Mouse (Mus musculus): ENCODE results near the gene Wfdc6b. TPM values are rescaled to one million over a fixed set of nuclear protein-coding genes. Genes with fewer than 3 reads are reported as not detected.

Wfdc6b gene
- polyA plus RNA-seq, 1 experiment from 2014 or later: not detected

- Histone ChIP-seq H3K9ac (no peak overlapping the region), H3K36me3 (no peaks in the 10 kb centered on the region), H3K4me3 (replicated peaks) (no peak overlapping the region), H3K4me1 (replicated peaks) (no peaks in the 10 kb centered on the region), H3K27ac (no peak overlapping the region), H3K4me2 (replicated peaks) (no peak overlapping the region), H3K9me3 (no peaks in the 10 kb centered on the region), H3K27me3 (replicated peaks) (no peaks in the 10 kb centered on the region)
- ATAC-seq: no peak
- 72% methylated on average over 5 of the region's 5 CpGs for WGBS
Measured at GRCm38 (mm10) chr2:164619050-164619449, 5.7 kb downstream of the Wfdc6b start.

- H3K4me2 ChIP-seq (replicated peaks): no peak overlapping the region
- no peaks in the 10 kb centered on the region for H3K4me1 ChIP-seq (replicated peaks)
- WGBS: 83% methylated on average over 4 of the region's 4 CpGs
- H3K9ac ChIP-seq: no peak overlapping the region
- no peak overlapping the region for H3K4me3 ChIP-seq (replicated peaks)
- no peak overlapping the region for H3K27ac ChIP-seq
- H3K9me3 ChIP-seq: no peaks in the 10 kb centered on the region
- H3K36me3 ChIP-seq: no peaks in the 10 kb centered on the region
- no peak for ATAC-seq
- H3K27me3 ChIP-seq (replicated peaks): no peaks in the 10 kb centered on the region
Measured at GRCm38 (mm10) chr2:164621775-164622174, 8.5 kb downstream of the Wfdc6b start.

GRCm38 (mm10) chr2:164635266-164635665 is 21.9 kb downstream of the Wfdc6b start:
- Histone ChIP-seq H3K27ac (no peak overlapping the region), H3K9ac (no peak overlapping the region), H3K27me3 (replicated peaks) (no peaks in the 10 kb centered on the region), H3K9me3 (no peaks in the 10 kb centered on the region), H3K4me3 (replicated peaks) (no peak overlapping the region), H3K4me2 (replicated peaks) (no peak overlapping the region), H3K4me1 (replicated peaks) (no peaks in the 10 kb centered on the region), H3K36me3 (no peaks in the 10 kb centered on the region)
- ATAC-seq: no peak
- 77% methylated on average over 9 of the region's 9 CpGs for WGBS

- no peaks in the 10 kb centered on the region for H3K36me3 ChIP-seq
- H3K27ac ChIP-seq: no peak within 1 kb of the TSS
- H3K4me2 ChIP-seq (replicated peaks): no peak within 1 kb of the TSS
- H3K9ac ChIP-seq: no peak within 1 kb of the TSS
- WGBS: 74% methylated on average over 3 of the region's 3 CpGs
- H3K27me3 ChIP-seq (replicated peaks): no peaks in the 10 kb centered on the region
- H3K4me1 ChIP-seq (replicated peaks): no peaks in the 10 kb centered on the region
- no peaks in the 10 kb centered on the region for H3K9me3 ChIP-seq
- ATAC-seq: no peak
- H3K4me3 ChIP-seq (replicated peaks): no peak within 1 kb of the TSS
Measured at GRCm38 (mm10) chr2:164638696-164639095, 25.4 kb downstream of the Wfdc6b start, which contains the start of gene Wfdc16. TSS of gene Wfdc16 (minus strand) at chr2:164638796.

- Histone ChIP-seq H3K9ac (no peak overlapping the region), H3K4me1 (replicated peaks) (no peaks in the 10 kb centered on the region), H3K27ac (no peak overlapping the region), H3K36me3 (no peaks in the 10 kb centered on the region), H3K9me3 (no peaks in the 10 kb centered on the region), H3K4me3 (replicated peaks) (no peak overlapping the region), H3K27me3 (replicated peaks) (no peaks in the 10 kb centered on the region), H3K4me2 (replicated peaks) (no peak overlapping the region)
- 67% methylated on average over 7 of the region's 7 CpGs for WGBS
- no peak for ATAC-seq
Measured at GRCm38 (mm10) chr2:164641129-164641528, 27.8 kb downstream of the Wfdc6b start.

- ATAC-seq: no peak
- Histone ChIP-seq H3K4me3 (replicated peaks) (no peak overlapping the region), H3K27ac (no peak overlapping the region), H3K4me2 (replicated peaks) (no peak overlapping the region), H3K36me3 (no peaks in the 10 kb centered on the region), H3K27me3 (replicated peaks) (no peaks in the 10 kb centered on the region), H3K9ac (no peak overlapping the region), H3K4me1 (replicated peaks) (no peaks in the 10 kb centered on the region), H3K9me3 (no peaks in the 10 kb centered on the region)
- 80% methylated on average over 13 of the region's 13 CpGs for WGBS
Measured at GRCm38 (mm10) chr2:164641881-164642673, 28.8 kb downstream of the Wfdc6b start.

- no peak within 1 kb of the TSS for H3K27ac ChIP-seq
- ATAC-seq: no peak; the same call in 1 of the 2 replicates
- H3K36me3 ChIP-seq: no peaks in the 10 kb centered on the region
- 14% methylated on average over 11 of the region's 11 CpGs for WGBS
- H3K4me2 ChIP-seq (replicated peaks): no peak within 1 kb of the TSS
- H3K9ac ChIP-seq: no peak within 1 kb of the TSS
- no peaks in the 10 kb centered on the region for H3K4me1 ChIP-seq (replicated peaks)
- H3K4me3 ChIP-seq (replicated peaks): no peak within 1 kb of the TSS
- no peaks in the 10 kb centered on the region for H3K27me3 ChIP-seq (replicated peaks)
- no peaks in the 10 kb centered on the region for H3K9me3 ChIP-seq
Measured at GRCm38 (mm10) chr2:164655858-164656257, 42.5 kb downstream of the Wfdc6b start, which contains the start of gene Wfdc10. TSS of gene Wfdc10 (plus strand) at chr2:164656046.

- Histone ChIP-seq H3K27me3 (replicated peaks) (no peaks in the 10 kb centered on the region), H3K27ac (no peak within 1 kb of the TSS), H3K4me2 (replicated peaks) (no peak within 1 kb of the TSS), H3K9me3 (no peaks in the 10 kb centered on the region), H3K4me1 (replicated peaks) (no peaks in the 10 kb centered on the region), H3K4me3 (replicated peaks) (no peak within 1 kb of the TSS), H3K9ac (no peak within 1 kb of the TSS), H3K36me3 (no peaks in the 10 kb centered on the region)
- no peak for ATAC-seq
- WGBS: 81% methylated on average over 9 of the region's 9 CpGs
Measured at GRCm38 (mm10) chr2:164656483-164656882, 43.2 kb downstream of the Wfdc6b start, which contains the start of gene Wfdc9. TSS of gene Wfdc9 (minus strand) at chr2:164656583.

GRCm38 (mm10) chr2:164664851-164665250 is 51.5 kb downstream of the Wfdc6b start:
- Histone ChIP-seq H3K36me3 (no peaks in the 10 kb centered on the region), H3K9ac (no peak overlapping the region), H3K27ac (no peak overlapping the region), H3K4me3 (replicated peaks) (no peak overlapping the region), H3K9me3 (no peaks in the 10 kb centered on the region), H3K4me1 (replicated peaks) (no peaks in the 10 kb centered on the region), H3K4me2 (replicated peaks) (no peak overlapping the region), H3K27me3 (replicated peaks) (no peaks in the 10 kb centered on the region)
- ATAC-seq: no peak
- WGBS: 86% methylated on average over 7 of the region's 7 CpGs

Other genes starting within 250 kb of the Wfdc6b start
- 2.1 and 2.8 TPM in 2 replicates for gene Slpi, start 224.4 kb upstream of the Wfdc6b start, polyA plus RNA-seq (2015; fragmentation: Nextera tagmentation; extraction: Ambion mirVana)
- 16.1 and 40.7 TPM in 2 replicates for gene Rbpjl, start 210.4 kb upstream of the Wfdc6b start, polyA plus RNA-seq (2015; fragmentation: Nextera tagmentation; extraction: Ambion mirVana)
- gene Matn4, start 208.4 kb upstream of the Wfdc6b start, polyA plus RNA-seq (2015; fragmentation: Nextera tagmentation; extraction: Ambion mirVana): 9.3 and 11.0 TPM in 2 replicates
- gene Sdc4, start 169.6 kb upstream of the Wfdc6b start, polyA plus RNA-seq (2015; fragmentation: Nextera tagmentation; extraction: Ambion mirVana): 120 and 126 TPM in 2 replicates
- 51.1 and 61.9 TPM in 2 replicates for gene Sys1, start 156.6 kb upstream of the Wfdc6b start, polyA plus RNA-seq (2015; fragmentation: Nextera tagmentation; extraction: Ambion mirVana)
- gene Gm20458, start 152.6 kb upstream of the Wfdc6b start, polyA plus RNA-seq (2015; fragmentation: Nextera tagmentation; extraction: Ambion mirVana): 9.4 and 18.5 TPM in 2 replicates
- not detected in 2 replicates for gene Trp53tg5, start 139.8 kb upstream of the Wfdc6b start, polyA plus RNA-seq (2015; fragmentation: Nextera tagmentation; extraction: Ambion mirVana)
- gene Dbndd2, start 127.4 kb upstream of the Wfdc6b start, polyA plus RNA-seq (2015; fragmentation: Nextera tagmentation; extraction: Ambion mirVana): 4.7 and 14.8 TPM in 2 replicates
- gene Pigt, start 116.0 kb upstream of the Wfdc6b start, polyA plus RNA-seq (2015; fragmentation: Nextera tagmentation; extraction: Ambion mirVana): 62.7 and 65.7 TPM in 2 replicates
- 53.3 and 57.4 TPM in 2 replicates for gene Wfdc2, start 51.1 kb upstream of the Wfdc6b start, polyA plus RNA-seq (2015; fragmentation: Nextera tagmentation; extraction: Ambion mirVana)
- not detected in 2 replicates for gene Spint3, start 40.1 kb upstream of the Wfdc6b start, polyA plus RNA-seq (2015; fragmentation: Nextera tagmentation; extraction: Ambion mirVana)
- gene Wfdc6a, start 28.1 kb upstream of the Wfdc6b start, polyA plus RNA-seq (2015; fragmentation: Nextera tagmentation; extraction: Ambion mirVana): 0.85 and 1.7 TPM in 2 replicates
- gene Eppin, start 19.9 kb upstream of the Wfdc6b start, polyA plus RNA-seq (2015; fragmentation: Nextera tagmentation; extraction: Ambion mirVana): not detected in 2 replicates
- gene Wfdc8, start 104 bp downstream of the Wfdc6b start, polyA plus RNA-seq (2015; fragmentation: Nextera tagmentation; extraction: Ambion mirVana): not detected in 2 replicates
- gene Wfdc16, start 25.3 kb downstream of the Wfdc6b start, polyA plus RNA-seq (2015; fragmentation: Nextera tagmentation; extraction: Ambion mirVana): not detected in 2 replicates
- 0.56 and 0.72 TPM in 2 replicates for gene Wfdc10, start 42.5 kb downstream of the Wfdc6b start, polyA plus RNA-seq (2015; fragmentation: Nextera tagmentation; extraction: Ambion mirVana)
- not detected in 2 replicates for gene Wfdc9, start 43.1 kb downstream of the Wfdc6b start, polyA plus RNA-seq (2015; fragmentation: Nextera tagmentation; extraction: Ambion mirVana)
- gene Wfdc11, start 60.6 kb downstream of the Wfdc6b start, polyA plus RNA-seq (2015; fragmentation: Nextera tagmentation; extraction: Ambion mirVana): not detected in 2 replicates
- gene Wfdc13, start 71.6 kb downstream of the Wfdc6b start, polyA plus RNA-seq (2015; fragmentation: Nextera tagmentation; extraction: Ambion mirVana): 0.18 and 0.30 TPM in 2 replicates
- not detected in 2 replicates for gene Spint4, start 85.0 kb downstream of the Wfdc6b start, polyA plus RNA-seq (2015; fragmentation: Nextera tagmentation; extraction: Ambion mirVana)
- gene Spint5, start 101.8 kb downstream of the Wfdc6b start, polyA plus RNA-seq (2015; fragmentation: Nextera tagmentation; extraction: Ambion mirVana): not detected in 2 replicates
- gene Wfdc3, start 132.4 kb downstream of the Wfdc6b start, polyA plus RNA-seq (2015; fragmentation: Nextera tagmentation; extraction: Ambion mirVana): 1.8 and 2.0 TPM in 2 replicates
- gene Dnttip1, start 132.5 kb downstream of the Wfdc6b start, polyA plus RNA-seq (2015; fragmentation: Nextera tagmentation; extraction: Ambion mirVana): 60.4 and 62.5 TPM in 2 replicates
- 431 and 439 TPM in 2 replicates for gene Ube2c, start 156.4 kb downstream of the Wfdc6b start, polyA plus RNA-seq (2015; fragmentation: Nextera tagmentation; extraction: Ambion mirVana)
- 1.7 and 6.9 TPM in 2 replicates for gene Tnnc2, start 166.4 kb downstream of the Wfdc6b start, polyA plus RNA-seq (2015; fragmentation: Nextera tagmentation; extraction: Ambion mirVana)
- gene Snx21, start 172.3 kb downstream of the Wfdc6b start, polyA plus RNA-seq (2015; fragmentation: Nextera tagmentation; extraction: Ambion mirVana): 18.4 and 21.2 TPM in 2 replicates
- 23.6 and 29.7 TPM in 2 replicates for gene Acot8, start 191.4 kb downstream of the Wfdc6b start, polyA plus RNA-seq (2015; fragmentation: Nextera tagmentation; extraction: Ambion mirVana)
- gene Zswim3, start 191.6 kb downstream of the Wfdc6b start, polyA plus RNA-seq (2015; fragmentation: Nextera tagmentation; extraction: Ambion mirVana): 8.1 and 9.0 TPM in 2 replicates
- gene Zswim1, start 209.2 kb downstream of the Wfdc6b start, polyA plus RNA-seq (2015; fragmentation: Nextera tagmentation; extraction: Ambion mirVana): 13.5 TPM in 2 replicates
- not detected in 2 replicates for gene Spata25, start 215.0 kb downstream of the Wfdc6b start, polyA plus RNA-seq (2015; fragmentation: Nextera tagmentation; extraction: Ambion mirVana)
- 266 and 277 TPM in 2 replicates for gene Ctsa, start 219.4 kb downstream of the Wfdc6b start, polyA plus RNA-seq (2015; fragmentation: Nextera tagmentation; extraction: Ambion mirVana)
- 6.8 and 7.4 TPM in 2 replicates for gene Neurl2, start 219.9 kb downstream of the Wfdc6b start, polyA plus RNA-seq (2015; fragmentation: Nextera tagmentation; extraction: Ambion mirVana)
- 28.7 and 29.5 TPM in 2 replicates for gene Pltp, start 244.2 kb downstream of the Wfdc6b start, polyA plus RNA-seq (2015; fragmentation: Nextera tagmentation; extraction: Ambion mirVana)